Mouse (Mus musculus) lung, postnatal 0 days (tissue): Measurements from ENCODE around the gene Htr5a. TPM values are rescaled to one million over a fixed set of nuclear protein-coding genes. Genes with fewer than 3 reads are reported as not detected.
A peak's percentile ranks its signal among the peaks of the same experiment; 100 is the strongest.

Source experiments
- ATAC-seq: fragments of 200-750 bp; cut with Nextera tagmentation; 2 replicates; pipeline ENCODE4 v1.8.0; 2017; ENCODE audit warnings: moderate library complexity
- DNase-seq: peaks from one replicate; pipeline ENCODE4 v3.0.0-alpha.2; 2016; ENCODE audit warnings: low spot score
- H3K27ac ChIP-seq: fragments of 300-500 bp; sonication (generic); 2 replicates; pipeline ENCODE4 v1.5.1; 2014; ENCODE audit warnings: antibody characterized with exemption, mild to moderate bottlenecking, low read length, mixed read lengths
- H3K27me3 ChIP-seq: fragments of 300-500 bp; sonication (generic); replicated peaks from 2 replicates; pipeline ENCODE4 v1.6.1; 2014; ENCODE audit warnings: low read length, mixed read lengths; ENCODE audit not compliant: insufficient read depth
- H3K36me3 ChIP-seq: fragments of 300-500 bp; sonication (generic); 2 replicates; pipeline ENCODE4 v1.6.1; 2014; ENCODE audit warnings: low read length, mixed read lengths; ENCODE audit not compliant: insufficient read depth
- H3K4me1 ChIP-seq: fragments of 300-500 bp; sonication (generic); 2 replicates; pipeline ENCODE4 v1.6.1; 2014; ENCODE audit warnings: antibody characterized with exemption, low read depth, low read length, mixed read lengths; ENCODE audit not compliant: insufficient read depth
- H3K4me2 ChIP-seq: fragments of 300-500 bp; sonication (generic); replicated peaks from 2 replicates; pipeline ENCODE4 v1.6.1; 2014; ENCODE audit warnings: low read depth, mild to moderate bottlenecking, low read length, moderate library complexity, mixed read lengths
- H3K4me3 ChIP-seq: fragments of 300-500 bp; sonication (generic); 2 replicates; pipeline ENCODE4 v1.5.1; 2014; ENCODE audit warnings: low read depth, low read length
- H3K9ac ChIP-seq: fragments of 300-500 bp; sonication (generic); replicated peaks from 2 replicates; pipeline ENCODE4 v1.6.1; 2014; ENCODE audit warnings: low read depth, mild to moderate bottlenecking
- H3K9me3 ChIP-seq: fragments of 300-500 bp; sonication (generic); 2 replicates; pipeline ENCODE4 v1.6.1; 2016; ENCODE audit warnings: low read length, mixed read lengths
- CTCF ChIP-seq: IDR thresholded peaks from 2 replicates; pipeline ENCODE4 v1.5.1; 2016; ENCODE audit warnings: antibody characterized with exemption, mild to moderate bottlenecking
- EP300 ChIP-seq: IDR thresholded peaks from 2 replicates; pipeline ENCODE4 v1.6.1; 2016; ENCODE audit warnings: antibody characterized with exemption, mild to moderate bottlenecking, control low read depth
- WGBS: fragments of 180-500 bp; shearing (Covaris S2); extraction: QIAGEN DNeasy Blood & Tissue Kit; methylation state at CpG from one replicate; pipeline ENCODE4 v1.1.7; 2014; 5-methylcytosine and 5-hydroxymethylcytosine counted together
- polyA plus RNA-seq: library from polyadenylated mRNA; unstranded; fragments of >200 nt; fragmentation: Nextera tagmentation; extraction: Ambion mirVana; gene quantifications from 2 replicates; pipeline ENCODE4 v1.2.1, GENCODE M21; 2015

Gene Htr5a
- polyA plus RNA-seq, 1 experiment from 2014 or later: not detected

GRCm38 (mm10) chr5:27821161-27821560 lies 20.8 kb upstream of the Htr5a start:
- TF ChIP-seq CTCF (no peak), EP300 (no peak)
- WGBS: 52% methylated on average over 6 of the region's 6 CpGs
- Histone ChIP-seq H3K4me1 (no peaks in the 10 kb centered on the region), H3K9me3 (no peaks in the 10 kb centered on the region), H3K27me3 (no peaks in the 10 kb centered on the region), H3K27ac (no peak overlapping the region), H3K9ac (no peak overlapping the region), H3K4me3 (no peak overlapping the region), H3K4me2 (no peak overlapping the region), H3K36me3 (no peaks in the 10 kb centered on the region)
- ATAC-seq: no peak
- DNase-seq: no peak

GRCm38 (mm10) chr5:27827971-27828370 lies 14.0 kb upstream of the Htr5a start:
- H3K27ac ChIP-seq: no peak overlapping the region
- TF ChIP-seq EP300 (no peak), CTCF (no peak)
- H3K9ac ChIP-seq: no peak overlapping the region
- 72% methylated on average over 7 of the region's 7 CpGs for WGBS
- no peaks in the 10 kb centered on the region for H3K27me3 ChIP-seq
- no peaks in the 10 kb centered on the region for H3K36me3 ChIP-seq
- H3K9me3 ChIP-seq: no peaks in the 10 kb centered on the region
- no peak overlapping the region for H3K4me3 ChIP-seq
- DNase-seq (no peak), ATAC-seq (no peak)
- no peak overlapping the region for H3K4me2 ChIP-seq
- no peaks in the 10 kb centered on the region for H3K4me1 ChIP-seq

GRCm38 (mm10) chr5:27835096-27835495 lies 6.9 kb upstream of the Htr5a start:
- Histone ChIP-seq H3K36me3 (no peaks in the 10 kb centered on the region), H3K9ac (no peak overlapping the region), H3K4me2 (no peak overlapping the region), H3K4me1 (no peaks in the 10 kb centered on the region), H3K27me3 (no peaks in the 10 kb centered on the region), H3K27ac (no peak overlapping the region), H3K4me3 (no peak overlapping the region), H3K9me3 (no peaks in the 10 kb centered on the region)
- no peak for TF ChIP-seq EP300
- no peak for TF ChIP-seq CTCF
- DNase-seq (no peak), ATAC-seq (no peak)
- 91% methylated on average over 2 of the region's 2 CpGs for WGBS

- H3K36me3 ChIP-seq: no peaks in the 10 kb centered on the region
- no peak for TF ChIP-seq EP300
- no peak for TF ChIP-seq CTCF
- 40% methylated on average over 4 of the region's 4 CpGs for WGBS
- no peaks in the 10 kb centered on the region for H3K9me3 ChIP-seq
- DNase-seq (no peak), ATAC-seq (no peak)
- H3K27me3 ChIP-seq: 0 out of 2 replicates have a peak, but pooled peaks cover 3% of the 10 kb centered on the region
- H3K4me1 ChIP-seq: no peaks in the 10 kb centered on the region
- no peak overlapping the region for H3K4me3 ChIP-seq
- H3K4me2 ChIP-seq: no peak overlapping the region
- H3K27ac ChIP-seq: no peak overlapping the region
- no peak overlapping the region for H3K9ac ChIP-seq
Measured at GRCm38 (mm10) chr5:27838061-27838460, 3.9 kb upstream of the Htr5a start.

- no peak overlapping the region for H3K4me2 ChIP-seq
- no peak overlapping the region for H3K27ac ChIP-seq
- H3K36me3 ChIP-seq: no peaks in the 10 kb centered on the region
- H3K4me1 ChIP-seq: no peaks in the 10 kb centered on the region
- no peak for TF ChIP-seq CTCF
- no peak for TF ChIP-seq EP300
- no peaks in the 10 kb centered on the region for H3K9me3 ChIP-seq
- WGBS: 61% methylated on average over 28 of the region's 28 CpGs
- 0 out of 2 replicates have a peak, but pooled peaks cover 3% of the 10 kb centered on the region for H3K27me3 ChIP-seq
- no peak overlapping the region for H3K9ac ChIP-seq
- DNase-seq (no peak), ATAC-seq (no peak)
- H3K4me3 ChIP-seq: no peak overlapping the region
Measured at GRCm38 (mm10) chr5:27842671-27843320, 847 bp downstream of the Htr5a start.

GRCm38 (mm10) chr5:27846979-27847378 lies 5.0 kb downstream of the Htr5a start:
- no peaks in the 10 kb centered on the region for H3K36me3 ChIP-seq
- TF ChIP-seq EP300 (no peak), CTCF (no peak)
- H3K4me1 ChIP-seq: no peaks in the 10 kb centered on the region
- no peak for ATAC-seq
- H3K27ac ChIP-seq: no peak overlapping the region
- no peak overlapping the region for H3K9ac ChIP-seq
- H3K4me3 ChIP-seq: no peak overlapping the region
- 54% methylated on average over 5 of the region's 5 CpGs for WGBS
- no peak for DNase-seq
- H3K27me3 ChIP-seq: 0 out of 2 replicates have a peak, but pooled peaks cover under 1% of the 10 kb centered on the region
- H3K4me2 ChIP-seq: no peak overlapping the region
- H3K9me3 ChIP-seq: no peaks in the 10 kb centered on the region

GRCm38 (mm10) chr5:27854290-27854689 lies 12.3 kb downstream of the Htr5a start:
- no peaks in the 10 kb centered on the region for H3K4me1 ChIP-seq
- H3K27ac ChIP-seq: no peak overlapping the region
- H3K9me3 ChIP-seq: no peaks in the 10 kb centered on the region
- no peak overlapping the region for H3K4me3 ChIP-seq
- DNase-seq (no peak), ATAC-seq (no peak)
- TF ChIP-seq CTCF (peak; percentile 66), EP300 (no peak)
- no peaks in the 10 kb centered on the region for H3K27me3 ChIP-seq
- no peak overlapping the region for H3K9ac ChIP-seq
- no peaks in the 10 kb centered on the region for H3K36me3 ChIP-seq
- 69% methylated on average over 1 of the region's 1 CpGs for WGBS
- no peak overlapping the region for H3K4me2 ChIP-seq
